Mouse (Mus musculus) testis, adult 10 weeks (tissue): ENCODE measurements around the gene Atp8b5. TPM values are rescaled to one million over a fixed set of nuclear protein-coding genes. Genes with fewer than 3 reads are reported as not detected.

Source experiments
- polyA plus RNA-seq: library from polyadenylated mRNA; stranded (reverse); fragments of 350-450 nt; fragmentation: Illumina TruSeq; extraction: RNeasy Lipid Tissue Mini Kit (QIAGEN cat#74804); gene quantifications from one replicate; pipeline ENCODE4 v1.2.3, GENCODE M21; 2014; ENCODE audit warnings: low read depth, low replicate concordance

The Atp8b5 gene
- 38.0 TPM for polyA plus RNA-seq

DNA sequence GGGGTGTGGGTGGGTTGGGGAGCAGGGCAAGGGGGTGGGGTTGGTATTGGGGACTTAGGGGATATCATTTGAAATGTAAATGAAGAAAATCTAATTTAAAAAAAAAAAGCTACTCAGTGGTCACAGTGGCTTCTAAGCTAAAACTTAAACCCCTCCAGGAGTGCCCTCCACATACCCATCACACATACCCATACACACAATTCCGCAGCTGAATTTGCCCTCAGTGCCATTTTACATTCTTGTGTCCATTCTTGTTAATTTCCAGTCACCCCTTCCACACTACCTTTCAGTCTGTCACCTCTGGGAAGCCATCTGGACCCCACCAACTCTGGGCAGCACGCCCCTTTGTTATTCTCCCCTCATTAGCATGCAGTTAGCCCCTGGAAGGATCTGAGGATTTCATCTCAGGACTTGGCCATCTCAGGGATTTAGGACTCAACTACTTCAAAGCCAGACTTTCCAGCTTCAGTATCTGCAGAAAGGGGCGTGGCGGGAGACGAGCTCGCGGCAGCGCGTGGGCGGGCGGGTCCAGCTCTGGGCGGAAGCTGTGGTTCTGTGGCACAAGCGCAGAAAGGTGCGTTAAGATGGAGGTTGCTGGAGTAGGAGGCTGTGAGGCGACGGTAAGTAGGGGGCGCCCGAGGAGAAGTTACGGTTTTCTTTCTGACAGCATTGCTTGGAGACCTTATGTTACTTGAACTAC is at the start of gene Atp8b5:
Gene Atp8b5, plus strand, starts transcription at position 537 of the 700 bp plus-strand sequence.

DNA sequence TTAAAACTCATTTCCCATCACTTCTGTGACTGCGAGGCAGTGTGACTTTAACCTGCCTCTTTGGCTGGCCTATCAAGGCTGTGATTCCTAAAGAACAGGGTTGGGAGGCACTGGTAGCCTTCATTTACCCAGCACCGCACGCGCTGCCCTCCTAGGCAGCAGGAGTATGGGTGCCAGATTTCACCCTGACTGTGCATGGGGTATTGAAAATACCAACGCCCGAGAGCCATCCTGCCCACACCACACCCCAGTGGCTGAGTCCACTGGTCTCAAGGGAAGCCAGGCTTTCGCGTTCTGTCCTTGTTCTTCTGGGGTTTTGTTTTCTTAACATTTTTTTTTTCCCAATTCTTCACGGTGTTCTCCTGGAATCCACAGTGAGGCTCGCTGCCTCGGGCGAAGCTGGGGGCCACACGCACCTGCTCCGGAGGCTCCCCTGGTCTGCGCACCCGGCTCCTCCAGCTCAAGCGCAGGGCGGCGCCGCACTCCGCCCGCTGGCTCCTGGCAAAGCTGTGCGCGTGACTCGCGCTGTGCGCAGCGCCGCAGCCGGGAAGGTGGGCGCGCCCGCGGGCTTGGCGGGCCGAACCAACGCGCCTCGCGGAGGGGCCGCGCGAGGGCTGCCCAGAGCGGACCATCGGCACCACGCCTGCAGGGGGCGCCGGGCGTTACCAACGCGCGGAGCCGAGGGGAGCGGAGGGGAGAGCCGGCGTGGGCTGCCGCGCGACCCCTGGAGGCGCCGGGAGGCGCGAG is 114.6 kb downstream of the Atp8b5 start, which contains the start of gene Rusc2:
Gene Rusc2, plus strand, starts transcription at position 572 of the 747 bp plus-strand sequence.

Other genes with a start within 250 kb of the Atp8b5 start
- 5.8 TPM for gene Pigo, start 241.3 kb upstream of the Atp8b5 start, polyA plus RNA-seq
- 6.3 TPM for gene Stoml2, start 235.4 kb upstream of the Atp8b5 start, polyA plus RNA-seq
- 1.3 TPM for gene Fam214b, start 220.9 kb upstream of the Atp8b5 start, polyA plus RNA-seq
- gene Unc13b, start 208.2 kb upstream of the Atp8b5 start, polyA plus RNA-seq: 21.3 TPM
- gene Rusc2, start 114.8 kb downstream of the Atp8b5 start, polyA plus RNA-seq: 1.3 TPM
- 0.35 TPM for gene Fam166b, start 162.0 kb downstream of the Atp8b5 start, polyA plus RNA-seq
- gene Tesk1, start 174.8 kb downstream of the Atp8b5 start, polyA plus RNA-seq: 13.6 TPM
- gene Cd72, start 187.5 kb downstream of the Atp8b5 start, polyA plus RNA-seq: 0.14 TPM
- gene Sit1, start 216.6 kb downstream of the Atp8b5 start, polyA plus RNA-seq: not detected
- 2.4 TPM for gene Ccdc107, start 225.7 kb downstream of the Atp8b5 start, polyA plus RNA-seq
- 5.1 TPM for gene Arhgef39, start 232.5 kb downstream of the Atp8b5 start, polyA plus RNA-seq
- gene Car9, start 239.8 kb downstream of the Atp8b5 start, polyA plus RNA-seq: not detected